Mouse (Mus musculus) E14TG2a.4 (cell line): ENCODE data around the gene Cenpp.

Source experiments
- CTCF ChIP-seq: conservative IDR thresholded peaks from 2 replicates; pipeline ENCODE4 v1.5.1; 2014; ENCODE audit warnings: low read length
- NANOG ChIP-seq: IDR thresholded peaks from 2 replicates; pipeline ENCODE4 v1.6.1; 2014; ENCODE audit warnings: borderline replicate concordance, low read length, mixed read lengths
- POU5F1 ChIP-seq: IDR thresholded peaks from 2 replicates; pipeline ENCODE4 v1.6.1; 2014; ENCODE audit warnings: low read length, borderline replicate concordance

- TF ChIP-seq CTCF (no peak), NANOG (no peak), POU5F1 (no peak)
Measured at GRCm38 (mm10) chr13:49428042-49428675, 224.4 kb downstream of the Cenpp start.
